Mouse (Mus musculus) right cerebral cortex, postnatal 36 days (tissue): ENCODE measurements around the gene Gata2.

Experiments
- DNase-seq, 2 experiments: peaks; one replicate each; pipeline ENCODE4 v3.0.0; 2022; ENCODE audit warnings: low spot score in 2 of 2, mixed read lengths in 1 of 2

Gene Gata2

DNA sequence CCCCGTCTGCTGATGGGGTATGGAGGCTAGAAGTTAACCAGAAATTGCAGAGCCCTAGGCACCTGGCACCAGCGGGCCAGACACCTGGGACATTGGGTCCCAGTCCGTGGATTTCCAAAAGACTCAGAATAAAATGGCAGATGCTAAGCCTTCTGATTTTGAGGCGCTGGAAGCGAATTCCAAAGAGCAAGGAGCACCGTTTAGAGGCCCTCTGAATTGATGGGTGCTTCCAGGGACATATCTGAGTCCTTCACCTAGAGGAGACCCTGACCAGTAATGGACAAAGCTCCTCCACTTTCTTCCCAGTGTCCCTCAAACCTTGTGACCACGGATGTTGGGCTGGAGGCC is 1.3 kb downstream of the Gata2 start:
- DNase-seq, result no peak

GRCm38 (mm10) chr6:88196054-88196732 is 2.5 kb downstream of the Gata2 start:
- no peak for DNase-seq

DNA sequence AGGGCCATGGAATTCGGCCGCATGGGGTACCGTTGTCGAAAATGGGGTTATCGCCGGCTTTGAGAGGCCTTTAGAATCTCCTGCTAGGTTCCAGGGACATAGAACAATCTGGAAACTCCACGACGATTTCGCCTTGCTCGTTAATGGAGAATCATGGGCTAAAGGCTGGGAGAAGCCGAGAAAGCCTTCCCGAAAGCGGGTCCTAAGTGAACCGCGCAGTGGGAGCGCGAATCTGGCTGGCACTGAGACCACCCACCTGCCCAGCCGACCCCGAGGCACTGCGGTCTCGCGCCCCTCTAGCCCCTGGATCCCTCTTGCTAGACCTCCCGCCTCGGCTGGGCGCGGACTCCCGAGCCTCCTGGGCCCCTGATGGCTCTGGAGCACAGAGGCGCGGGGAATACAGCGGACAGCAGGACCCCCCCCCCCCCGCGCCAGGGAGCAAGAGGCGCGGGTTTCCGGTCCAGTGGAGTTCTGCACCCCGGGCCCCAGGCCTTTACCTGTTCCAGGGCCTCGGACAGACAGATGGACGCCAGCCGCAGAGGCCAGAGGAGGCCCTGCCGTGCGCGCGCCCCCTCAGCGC is 3.1 kb downstream of the Gata2 start:
- DNase-seq, result no peak

DNA sequence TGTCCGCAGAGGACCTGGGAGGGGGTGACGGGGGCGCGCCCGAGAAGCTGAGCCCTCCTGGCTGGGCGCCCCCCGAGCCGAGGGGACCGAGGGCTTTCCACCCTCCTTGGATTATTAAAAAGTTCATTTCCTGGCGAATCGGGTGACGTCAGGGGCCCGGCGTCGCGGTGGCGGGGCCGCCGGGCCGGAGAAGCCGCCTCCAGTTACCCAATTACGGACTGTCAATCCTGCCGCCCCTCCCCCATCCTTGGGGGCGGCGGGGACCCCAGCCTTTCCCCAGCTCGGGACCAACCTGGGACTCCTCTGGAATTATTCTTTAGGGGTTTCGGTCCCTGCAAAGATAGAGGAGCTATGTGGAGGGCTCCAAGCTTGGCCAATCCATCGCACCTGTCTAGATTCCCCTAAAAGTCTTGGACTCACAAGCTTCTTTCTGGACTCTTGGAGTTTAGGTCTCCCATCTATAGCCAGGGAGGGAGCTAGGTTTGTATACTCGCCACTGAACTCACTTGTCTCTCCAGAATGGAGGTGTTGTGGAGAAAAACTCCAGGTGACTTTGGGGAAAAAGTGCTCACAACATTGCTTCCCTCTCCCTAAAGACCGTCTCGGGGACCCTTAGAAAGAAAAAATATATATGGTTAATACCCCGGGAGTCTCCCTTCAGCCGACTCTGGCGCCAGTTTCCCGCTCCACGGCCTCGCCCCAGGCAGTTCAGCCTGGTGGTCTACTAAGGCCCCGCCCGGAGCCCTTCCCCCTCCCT is 3.8 kb downstream of the Gata2 start:
- DNase-seq, result no peak

DNA sequence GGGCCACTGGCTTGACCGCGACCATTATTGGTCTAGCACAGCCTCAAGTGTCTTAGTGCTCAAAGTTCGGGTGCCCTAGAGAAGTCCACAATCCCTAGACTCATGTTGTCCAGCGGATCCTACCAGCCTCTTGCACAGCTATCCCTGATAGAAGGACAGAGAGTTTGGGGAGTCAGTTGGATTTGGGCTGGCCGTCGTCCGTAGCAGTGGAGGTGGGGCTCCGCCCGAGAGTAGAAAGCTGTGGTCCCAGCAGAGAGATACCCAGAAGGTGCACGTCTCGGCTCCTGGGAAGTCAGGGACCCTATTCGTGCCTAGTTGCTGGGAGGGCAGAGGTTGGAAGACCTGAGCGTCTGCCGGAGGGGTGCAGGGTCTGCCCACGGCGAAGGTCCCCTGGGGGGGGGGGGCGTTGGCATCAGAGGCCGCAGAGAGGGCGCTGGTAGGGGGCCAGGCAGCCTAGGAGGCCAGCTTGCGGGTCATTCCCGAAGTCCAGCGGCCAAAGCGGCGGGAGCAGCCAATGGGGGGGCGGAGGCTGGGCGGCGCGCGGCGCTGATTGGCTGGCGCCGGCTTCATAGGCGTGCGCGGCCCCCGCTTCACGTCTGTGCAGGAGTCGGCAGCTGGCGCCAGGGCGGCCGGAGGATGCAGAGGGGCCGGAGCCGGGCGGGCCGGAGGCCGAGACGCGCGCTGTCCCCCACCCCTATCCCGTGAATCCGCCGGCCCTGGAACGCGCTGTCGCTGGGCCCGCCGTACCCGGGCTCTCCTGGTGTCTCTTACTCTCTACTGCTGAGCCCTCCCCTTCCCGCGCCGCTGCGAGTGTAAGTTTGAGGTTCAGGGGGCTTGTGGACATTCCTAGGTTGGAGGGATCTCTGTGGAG is 4.6 kb downstream of the Gata2 start:
- no peak for DNase-seq

GRCm38 (mm10) chr6:88199001-88199717 is 5.5 kb downstream of the Gata2 start:
- no peak for DNase-seq

DNA sequence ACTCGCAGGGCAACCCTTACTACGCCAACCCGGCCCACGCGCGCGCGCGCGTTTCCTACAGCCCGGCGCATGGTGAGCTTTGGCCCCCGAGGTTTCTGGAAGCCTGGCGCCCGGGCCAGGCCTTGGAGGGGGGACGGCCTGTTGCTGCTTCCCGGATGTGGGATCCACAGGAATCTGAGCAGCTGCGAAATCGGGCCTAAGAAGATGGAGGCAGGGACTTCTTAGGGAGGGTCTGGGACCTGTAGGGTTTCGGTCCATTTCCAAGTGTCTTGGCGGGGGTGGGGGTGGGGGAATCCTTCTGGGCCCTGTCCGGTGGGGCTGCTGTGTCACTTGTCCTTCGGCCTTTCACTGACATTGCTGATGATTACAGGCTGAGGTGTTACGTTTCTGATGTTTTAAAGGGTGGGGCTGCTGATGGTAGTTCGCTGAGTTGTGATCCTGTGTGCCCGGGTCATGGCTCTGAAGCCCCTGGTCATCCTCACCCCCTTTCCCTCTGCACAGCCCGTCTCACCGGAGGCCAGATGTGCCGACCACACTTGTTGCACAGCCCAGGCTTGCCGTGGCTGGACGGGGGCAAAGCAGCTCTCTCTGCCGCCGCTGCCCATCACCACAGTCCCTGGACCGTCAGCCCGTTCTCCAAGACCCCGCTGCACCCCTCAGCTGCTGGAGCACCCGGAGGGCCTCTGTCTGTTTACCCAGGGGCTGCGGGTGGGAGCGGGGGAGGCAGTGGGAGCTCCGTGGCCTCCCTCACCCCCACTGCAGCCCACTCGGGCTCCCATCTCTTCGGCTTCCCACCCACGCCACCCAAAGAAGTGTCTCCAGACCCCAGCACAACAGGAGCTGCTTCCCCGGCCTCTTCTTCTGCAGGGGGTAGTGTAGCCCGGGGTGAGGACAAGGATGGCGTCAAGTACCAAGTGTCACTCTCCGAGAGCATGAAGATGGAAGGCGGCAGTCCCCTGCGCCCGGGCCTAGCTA is 6.3 kb downstream of the Gata2 start:
- no peak for DNase-seq

DNA sequence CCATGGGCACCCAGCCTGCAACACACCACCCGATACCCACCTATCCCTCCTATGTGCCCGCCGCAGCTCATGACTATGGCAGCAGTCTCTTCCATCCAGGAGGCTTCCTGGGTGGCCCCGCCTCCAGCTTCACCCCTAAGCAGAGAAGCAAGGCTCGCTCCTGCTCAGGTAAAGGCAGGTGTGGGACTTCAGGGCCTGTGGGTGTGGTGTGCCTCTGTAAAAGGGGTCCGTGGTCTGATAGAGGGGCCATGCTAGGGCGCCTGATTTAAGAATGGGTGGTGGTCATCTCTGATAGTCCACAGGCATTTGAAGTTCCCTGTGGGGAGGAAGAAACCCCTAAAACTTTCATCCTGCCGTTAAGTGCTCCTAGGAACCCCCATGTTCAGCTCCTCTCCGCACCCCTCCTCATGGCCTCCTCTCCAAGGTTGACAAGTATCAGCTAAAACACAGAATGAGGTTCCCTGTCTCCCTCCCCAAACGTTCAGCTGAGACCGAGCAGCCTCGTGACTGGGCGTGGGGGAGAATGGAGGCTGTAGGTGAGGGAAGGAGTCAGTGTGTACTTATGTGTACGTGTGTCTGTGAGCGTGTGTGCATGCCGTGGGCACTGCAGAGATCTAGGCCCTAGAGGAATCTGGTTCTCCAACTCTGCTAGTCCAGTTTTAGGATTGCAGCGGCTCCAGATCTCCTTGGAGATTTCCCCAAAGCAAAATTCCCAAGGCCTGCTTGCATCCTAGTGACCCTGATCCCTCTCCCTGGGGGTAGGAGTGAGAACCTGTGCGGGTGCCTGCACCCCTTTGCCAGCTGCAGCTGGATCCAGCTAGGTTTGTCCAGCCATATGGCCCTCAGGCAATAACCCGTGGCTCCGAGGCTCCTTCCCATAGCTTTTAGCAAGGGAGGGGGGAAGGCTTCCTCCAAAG is 7.3 kb downstream of the Gata2 start:
- DNase-seq, result no peak

GRCm38 (mm10) chr6:88201926-88202700 is 8.4 kb downstream of the Gata2 start:
- no peak for DNase-seq

DNA sequence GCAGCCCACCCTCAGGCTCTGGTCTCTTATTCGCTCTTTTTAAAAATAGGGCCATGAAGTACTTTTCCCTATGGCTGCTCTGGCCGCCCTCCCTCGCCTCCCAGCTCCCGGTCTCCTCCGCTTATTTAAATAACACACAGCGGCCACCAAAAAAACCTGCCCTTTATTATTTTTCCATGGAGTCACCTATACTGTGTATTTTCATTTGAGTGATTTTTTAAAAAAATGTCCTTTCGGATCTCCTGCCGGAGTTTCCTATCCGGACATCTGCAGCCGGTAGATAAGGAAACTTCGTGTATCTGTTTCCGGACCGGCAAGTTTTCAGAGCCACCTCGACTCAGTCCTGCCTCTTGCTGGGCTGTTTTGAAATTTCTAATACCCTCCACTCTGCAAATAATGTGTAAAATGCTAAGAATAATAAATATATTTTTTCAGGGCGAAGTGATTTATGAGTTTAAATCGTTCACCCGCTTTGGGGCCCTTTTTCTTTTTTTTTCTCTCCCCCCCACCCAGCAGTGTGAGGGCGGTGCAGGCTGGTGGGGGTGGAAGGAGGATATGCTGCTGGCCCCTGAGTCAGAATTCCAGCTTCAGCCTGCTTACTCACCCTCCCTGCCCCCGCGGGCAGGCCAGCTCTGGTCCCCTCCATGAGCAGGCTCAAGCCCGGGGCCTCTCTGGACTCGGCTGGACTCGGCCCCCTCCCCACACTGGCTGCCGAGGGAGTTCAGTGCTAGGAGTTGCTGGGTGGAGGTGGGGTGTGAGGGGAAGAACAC is 9.4 kb downstream of the Gata2 start:
- no peak for DNase-seq

- DNase-seq, result no peak
Observed at GRCm38 (mm10) chr6:88203791-88204405, 10.2 kb downstream of the Gata2 start.

DNA sequence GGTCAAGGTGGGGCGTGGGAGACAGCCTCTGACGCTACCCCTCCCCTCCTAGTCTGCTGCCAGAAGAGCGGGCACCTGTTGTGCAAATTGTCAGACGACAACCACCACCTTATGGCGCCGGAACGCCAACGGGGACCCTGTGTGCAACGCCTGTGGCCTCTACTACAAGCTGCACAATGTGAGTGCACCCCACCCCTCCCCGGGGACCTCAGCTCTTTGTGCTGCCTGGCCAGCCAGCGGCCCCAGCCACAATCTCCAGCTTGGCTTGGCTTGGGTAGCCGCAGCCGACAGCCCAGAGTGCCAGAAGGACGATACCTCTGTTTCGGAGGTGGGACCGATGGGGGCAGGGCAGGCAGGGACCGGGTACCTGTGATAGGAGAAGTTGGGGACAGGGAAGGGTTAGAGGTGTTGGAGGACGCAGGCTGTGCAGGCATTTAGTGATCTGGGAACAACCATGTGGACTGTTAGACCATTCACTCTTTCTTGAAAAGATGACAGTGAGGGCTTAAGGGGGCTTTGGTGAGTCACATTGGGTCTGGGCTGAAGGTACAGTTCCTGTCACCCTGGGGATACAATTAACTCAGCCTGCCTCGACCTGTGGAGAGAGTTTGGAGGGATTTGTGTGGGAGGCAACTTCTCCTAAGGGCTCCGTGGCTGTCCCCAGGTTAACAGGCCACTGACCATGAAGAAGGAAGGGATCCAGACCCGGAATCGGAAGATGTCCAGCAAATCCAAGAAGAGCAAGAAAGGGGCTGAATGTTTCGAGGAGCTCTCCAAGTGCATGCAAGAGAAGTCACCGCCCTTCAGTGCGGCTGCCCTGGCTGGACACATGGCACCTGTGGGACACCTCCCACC is 11.1 kb downstream of the Gata2 start:
- no peak for DNase-seq

DNA sequence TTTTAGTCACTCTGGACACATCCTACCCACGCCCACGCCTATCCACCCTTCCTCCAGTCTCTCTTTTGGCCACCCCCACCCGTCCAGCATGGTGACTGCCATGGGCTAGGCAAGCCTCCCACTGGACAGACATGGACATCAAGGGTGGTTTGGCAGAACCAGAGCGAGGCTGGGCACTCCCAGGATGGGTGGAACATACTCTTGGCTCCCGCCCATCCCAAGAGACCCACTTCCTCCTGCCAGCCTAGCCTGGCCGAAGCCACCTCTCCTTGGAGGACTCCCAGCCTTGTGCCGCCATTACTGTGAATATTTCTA is 11.7 kb downstream of the Gata2 start:
- no peak for DNase-seq

DNA sequence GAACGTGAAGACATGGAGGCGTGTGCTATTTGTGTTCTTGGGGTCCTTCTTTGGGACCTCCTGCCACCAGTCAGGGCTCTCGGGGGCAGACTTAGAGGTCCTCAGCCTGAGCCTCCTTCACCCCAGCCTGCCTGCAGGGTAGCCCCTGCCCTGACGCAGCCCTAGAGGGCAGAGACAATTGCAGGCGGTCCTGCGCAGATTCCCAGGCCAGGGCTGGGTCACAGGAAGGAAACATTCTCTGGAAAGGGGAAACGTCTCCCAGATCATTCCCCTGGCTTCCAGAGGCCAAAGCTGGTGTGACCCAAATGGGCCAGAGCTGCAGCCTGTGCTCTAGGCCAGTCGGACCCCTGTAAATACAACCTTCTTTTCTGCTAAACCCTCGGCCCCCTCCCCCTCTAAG is 12.2 kb downstream of the Gata2 start:
- DNase-seq, result no peak

- no peak for DNase-seq
Observed at GRCm38 (mm10) chr6:88206566-88206965, 12.9 kb downstream of the Gata2 start.

GRCm38 (mm10) chr6:88207403-88208033 is 13.8 kb downstream of the Gata2 start:
- DNase-seq, result no peak
